Mouse (Mus musculus) heart, postnatal 0 days (tissue): ENCODE results near the gene Il2rb. TPM values are rescaled to one million over a fixed set of nuclear protein-coding genes. Genes with fewer than 3 reads are reported as not detected.

Experiments
- ATAC-seq: fragments of 200-750 bp; cut with Nextera tagmentation; 2 replicates; pipeline ENCODE4 v1.8.0; 2017; ENCODE audit warnings: low read depth, moderate number of reproducible peaks, moderate library complexity; ENCODE audit not compliant: insufficient read depth
- DNase-seq: peaks from one replicate; pipeline ENCODE4 v3.0.0-alpha.2; 2016; ENCODE audit warnings: low spot score
- H3K27ac ChIP-seq: fragments of 300-500 bp; sonication (generic); 2 replicates; pipeline ENCODE4 v1.5.1; 2014; ENCODE audit warnings: low read depth, mild to moderate bottlenecking
- H3K27me3 ChIP-seq: fragments of 300-500 bp; sonication (generic); 2 replicates; pipeline ENCODE4 v1.6.1; 2014; ENCODE audit warnings: low read length, mixed read lengths; ENCODE audit not compliant: control insufficient read depth, insufficient read depth
- H3K36me3 ChIP-seq: fragments of 300-500 bp; sonication (generic); replicated peaks from 2 replicates; pipeline ENCODE4 v1.6.1; 2014; ENCODE audit warnings: low read length, mixed read lengths; ENCODE audit not compliant: control insufficient read depth, insufficient read depth
- H3K4me1 ChIP-seq: fragments of 300-500 bp; sonication (generic); 2 replicates; pipeline ENCODE4 v1.6.1; 2014; ENCODE audit warnings: antibody characterized with exemption; ENCODE audit not compliant: control insufficient read depth, insufficient read depth
- H3K4me2 ChIP-seq: fragments of 300-500 bp; sonication (generic); 2 replicates; pipeline ENCODE4 v1.6.1; 2014; ENCODE audit warnings: low read depth, mild to moderate bottlenecking, low read length, moderate library complexity
- H3K4me3 ChIP-seq: fragments of 300-500 bp; sonication (generic); 2 replicates; pipeline ENCODE4 v1.5.1; 2014; ENCODE audit warnings: low read depth, low read length
- H3K9ac ChIP-seq: fragments of 300-500 bp; sonication (generic); replicated peaks from 2 replicates; pipeline ENCODE4 v1.6.1; 2014; ENCODE audit warnings: low read depth, low read length, mixed read lengths
- H3K9me3 ChIP-seq: fragments of 300-500 bp; sonication (generic); replicated peaks from 2 replicates; pipeline ENCODE4 v1.6.1; 2016; ENCODE audit warnings: low read length; ENCODE audit not compliant: control insufficient read depth
- CTCF ChIP-seq: IDR thresholded peaks from 2 replicates; pipeline ENCODE4 v1.5.1; 2016; ENCODE audit warnings: antibody characterized with exemption, control low read depth, low read depth
- EP300 ChIP-seq: IDR thresholded peaks from 2 replicates; pipeline ENCODE4 v1.6.1; 2016; ENCODE audit warnings: antibody characterized with exemption, low read depth
- WGBS: fragments of 180-500 bp; shearing (Covaris S2); extraction: QIAGEN DNeasy Blood & Tissue Kit; methylation state at CpG from one replicate; pipeline ENCODE4 v1.1.7; 2014; 5-methylcytosine and 5-hydroxymethylcytosine counted together
- polyA plus RNA-seq: library from polyadenylated mRNA; unstranded; fragments of >200 nt; fragmentation: Nextera tagmentation; extraction: Ambion mirVana; gene quantifications from 2 replicates; pipeline ENCODE4 v1.2.1, GENCODE M21; 2015
- total RNA-seq: library from RNA; depleted of rRNA; stranded (reverse); fragments of >200 nt; gene quantifications from 2 replicates; pipeline ENCODE4 v1.2.3, GENCODE M21; 2014; ENCODE audit warnings: low replicate concordance

Il2rb gene
- total and polyA plus RNA-seq, 2 experiments from 2014 or later: 0.08 TPM; not detected in 1

- H3K27ac ChIP-seq: no peak overlapping the region
- no peak overlapping the region for H3K4me2 ChIP-seq
- DNase-seq: no peak
- no peak overlapping the region for H3K9ac ChIP-seq
- no peaks in the 10 kb centered on the region for H3K9me3 ChIP-seq
- H3K36me3 ChIP-seq: no peaks in the 10 kb centered on the region
- no peak for ATAC-seq
- 36% methylated on average over 6 of the region's 6 CpGs for WGBS
- H3K4me3 ChIP-seq: no peak overlapping the region
- H3K4me1 ChIP-seq: peaks cover 10% of the 10 kb centered on the region; the same call in 1 of the 2 replicates
- 0 out of 2 replicates have a peak, but pooled peaks cover 9% of the 10 kb centered on the region for H3K27me3 ChIP-seq
- no peak; the same call in 1 of the 2 replicates for TF ChIP-seq CTCF
- no peak for TF ChIP-seq EP300
Observed at GRCm38 (mm10) chr15:78466809-78467208, 28.3 kb downstream of the Il2rb start.

- H3K4me1 ChIP-seq: no peaks in the 10 kb centered on the region
- H3K9me3 ChIP-seq: no peaks in the 10 kb centered on the region
- 0 out of 2 replicates have a peak, but pooled peaks cover 9% of the 10 kb centered on the region for H3K27me3 ChIP-seq
- 27% methylated on average over 2 of the region's 2 CpGs for WGBS
- DNase-seq: no peak
- no peak for ATAC-seq
- TF ChIP-seq CTCF (no peak), EP300 (no peak)
- H3K4me2 ChIP-seq: no peak overlapping the region
- H3K9ac ChIP-seq: no peak overlapping the region
- H3K36me3 ChIP-seq: no peaks in the 10 kb centered on the region
- H3K4me3 ChIP-seq: no peak overlapping the region
- no peak overlapping the region for H3K27ac ChIP-seq
Observed at GRCm38 (mm10) chr15:78462981-78463380, 32.1 kb downstream of the Il2rb start.

- ATAC-seq: no peak
- Histone ChIP-seq H3K27me3 (no peaks in the 10 kb centered on the region), H3K4me3 (no peak overlapping the region), H3K4me2 (no peak overlapping the region), H3K36me3 (no peaks in the 10 kb centered on the region), H3K9me3 (no peaks in the 10 kb centered on the region), H3K4me1 (no peaks in the 10 kb centered on the region), H3K9ac (no peak overlapping the region), H3K27ac (no peak overlapping the region)
- TF ChIP-seq EP300 (no peak), CTCF (no peak)
- WGBS: 72% methylated on average over 10 of the region's 10 CpGs
- no peak for DNase-seq
Observed at GRCm38 (mm10) chr15:78457193-78457592, 37.9 kb downstream of the Il2rb start.

GRCm38 (mm10) chr15:78456051-78456450 lies 39.0 kb downstream of the Il2rb start:
- Histone ChIP-seq H3K9me3 (no peaks in the 10 kb centered on the region), H3K9ac (no peak overlapping the region), H3K27me3 (no peaks in the 10 kb centered on the region), H3K36me3 (no peaks in the 10 kb centered on the region), H3K27ac (no peak overlapping the region), H3K4me1 (no peaks in the 10 kb centered on the region), H3K4me2 (no peak overlapping the region), H3K4me3 (no peak overlapping the region)
- no peak for TF ChIP-seq EP300
- TF ChIP-seq CTCF: no peak
- WGBS: 54% methylated on average over 7 of the region's 7 CpGs
- DNase-seq (no peak), ATAC-seq (no peak)

GRCm38 (mm10) chr15:78455168-78455567 lies 39.9 kb downstream of the Il2rb start:
- ATAC-seq (no peak), DNase-seq (no peak)
- Histone ChIP-seq H3K27ac (no peak overlapping the region), H3K36me3 (no peaks in the 10 kb centered on the region), H3K4me2 (no peak overlapping the region), H3K4me1 (no peaks in the 10 kb centered on the region), H3K9ac (no peak overlapping the region), H3K9me3 (no peaks in the 10 kb centered on the region), H3K27me3 (no peaks in the 10 kb centered on the region), H3K4me3 (no peak overlapping the region)
- 44% methylated on average over 4 of the region's 4 CpGs for WGBS
- TF ChIP-seq EP300: no peak
- no peak for TF ChIP-seq CTCF

- no peak overlapping the region for H3K27ac ChIP-seq
- H3K27me3 ChIP-seq: no peaks in the 10 kb centered on the region
- ATAC-seq (no peak), DNase-seq (no peak)
- 58% methylated on average over 3 of the region's 3 CpGs for WGBS
- no peaks in the 10 kb centered on the region for H3K9me3 ChIP-seq
- H3K4me2 ChIP-seq: no peak overlapping the region
- no peak overlapping the region for H3K9ac ChIP-seq
- no peak overlapping the region for H3K4me3 ChIP-seq
- H3K4me1 ChIP-seq: peaks cover 9% of the 10 kb centered on the region; the same call in 1 of the 2 replicates
- no peaks in the 10 kb centered on the region for H3K36me3 ChIP-seq
- TF ChIP-seq EP300: no peak
- no peak for TF ChIP-seq CTCF
Observed at GRCm38 (mm10) chr15:78452929-78453328, 42.1 kb downstream of the Il2rb start.
